Comparison of ENCODE assay signal across 8 mouse cellular contexts in genomic region chr1:53909118-53909517, GRCm38 (mm10).
DNase-seq lines count a peak whose midpoint lies in the region; ATAC-seq and TF ChIP-seq lines count a peak whose summit lies in the region.

No protein-coding gene starts in this region.

- H3K9me3 ChIP-seq in liver, embryonic 14.5 days (ENCODE audit: control insufficient read depth, low read length), result no peaks in the 10 kb centered on the region

- H3K9ac ChIP-seq in liver, embryonic 14.5 days (replicated peaks), result no peak overlapping the region

- peak; percentile 16 to 61 for DNase-seq in cerebellum, postnatal 14 days
- no peak for DNase-seq in cerebellum, postnatal 4 days (ENCODE audit: low spot score in 2 of 2)
- peak in 2 of 3 experiments; percentile 20 to 26 for DNase-seq in liver, embryonic 14.5 days (ENCODE audit: low read depth in 3 of 3, low spot score in 3 of 3)
- no peak for DNase-seq in liver
- peak; percentile 62 for DNase-seq in lung, postnatal 36 days
- DNase-seq in ovary, postnatal 10 days (ENCODE audit: low spot score), result no peak
- no peak for DNase-seq in gastrocnemius, adult 8-10 months (ENCODE audit: low spot score in 2 of 2)

- H3K27me3 ChIP-seq in liver, embryonic 14.5 days (ENCODE audit: control insufficient read depth, insufficient read depth, low read length), result no peaks in the 10 kb centered on the region

- no peaks in the 10 kb centered on the region for H3K4me1 ChIP-seq in liver, embryonic 14.5 days (replicated peaks; ENCODE audit: control insufficient read depth in 2 of 2, insufficient read depth in 2 of 2, low read length in 1 of 2)
- no peaks in the 10 kb centered on the region for H3K4me1 ChIP-seq in cortical plate, adult 2 months (ENCODE audit: control insufficient read depth, insufficient read depth, low read length)

- no peaks in the 10 kb centered on the region for H3K36me3 ChIP-seq in liver, embryonic 14.5 days (replicated peaks; ENCODE audit: control insufficient read depth, insufficient read depth, low read depth)

- 10% methylated on average over 3 of the region's 3 CpGs for WGBS in liver, embryonic 14.5 days (ENCODE audit: insufficient replicate concordance)

- H3K27ac ChIP-seq in liver, embryonic 14.5 days, result no peak overlapping the region
- no peak overlapping the region for H3K27ac ChIP-seq in cortical plate, adult 2 months (ENCODE audit: insufficient read depth, low read length)

- H3K4me3 ChIP-seq in liver, embryonic 14.5 days (ENCODE audit: insufficient read depth in 1 of 2, low read depth in 2 of 2, low read length in 2 of 2), result no peak overlapping the region
- no peak overlapping the region for H3K4me3 ChIP-seq in cortical plate, adult 2 months (ENCODE audit: insufficient read depth, low read length)

- TF ChIP-seq EP300 in liver, embryonic 14.5 days (IDR thresholded peaks at IDR 0.05; ENCODE audit: low read depth), result no peak

- peak; percentile 52 for TF ChIP-seq CTCF in liver, embryonic 14.5 days (IDR thresholded peaks at IDR 0.05; ENCODE audit: low read depth)
- TF ChIP-seq CTCF in cortical plate, adult 2 months (IDR thresholded peaks at IDR 0.05; ENCODE audit: extremely low read depth, insufficient read depth, low read length), result peak; percentile 31; the same call in 1 of the 2 replicates

- TF ChIP-seq POLR2A in cortical plate, adult 2 months (IDR thresholded peaks at IDR 0.05; ENCODE audit: extremely low read depth, insufficient read depth, low read length), result no peak

- ATAC-seq in liver, embryonic 14.5 days (ENCODE audit: insufficient read depth), result no peak

- H3K4me2 ChIP-seq in liver, embryonic 14.5 days (ENCODE audit: low read depth), result no peak overlapping the region

Comparison
In these comparisons a context has a peak if more than half of its experiments do, and no peak if none do; other contexts are left out.
1. DNase-seq: peak in cerebellum, postnatal 14 days (2 of 2), liver, embryonic 14.5 days (2 of 3) and lung, postnatal 36 days (single experiment); none in cerebellum, postnatal 4 days (0 of 2), liver (single experiment), ovary, postnatal 10 days (single experiment) and gastrocnemius, adult 8-10 months (0 of 2).